Mouse (Mus musculus): Measurements from ENCODE around the gene Tbl3.
"Not testable (repeated sequence)": the region's sequence is repeated elsewhere in the genome, so short reads cannot be mapped to it uniquely, and the experiment has no call there.

DNA sequence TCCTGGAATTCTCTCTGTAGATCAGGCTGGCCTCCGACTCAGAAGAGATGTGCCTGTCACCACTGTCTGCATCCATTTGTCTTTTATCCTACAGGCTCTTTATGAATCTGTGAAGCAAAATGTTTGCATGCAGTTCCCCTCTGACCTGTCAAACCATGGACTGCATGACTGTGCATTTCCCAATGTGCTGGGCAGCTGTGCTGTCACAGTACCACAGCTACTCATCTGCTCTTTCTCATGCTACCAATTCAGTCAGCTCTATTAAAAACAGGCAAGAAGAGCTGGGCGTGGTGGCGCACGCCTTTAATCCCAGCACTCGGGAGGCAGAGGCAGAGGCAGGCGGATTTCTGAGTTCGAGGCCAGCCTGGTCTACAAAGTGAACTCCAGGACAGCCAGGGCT lies 40.4 kb downstream of the Tbl3 start:
- not testable (repeated sequence) for TF ChIP-seq CTCF, EP300 (IDR thresholded peaks at IDR 0.05; ENCODE audit: low read depth)

Measured in liver, postnatal 0 days (tissue).